Mouse (Mus musculus): Measurements from ENCODE around the gene Trpd52l3.
A peak's percentile ranks its signal among the peaks of the same experiment; 100 is the strongest.
"Not testable (repeated sequence)": the region's sequence is repeated elsewhere in the genome, so short reads cannot be mapped to it uniquely, and the experiment has no call there.

Trpd52l3 gene

DNA sequence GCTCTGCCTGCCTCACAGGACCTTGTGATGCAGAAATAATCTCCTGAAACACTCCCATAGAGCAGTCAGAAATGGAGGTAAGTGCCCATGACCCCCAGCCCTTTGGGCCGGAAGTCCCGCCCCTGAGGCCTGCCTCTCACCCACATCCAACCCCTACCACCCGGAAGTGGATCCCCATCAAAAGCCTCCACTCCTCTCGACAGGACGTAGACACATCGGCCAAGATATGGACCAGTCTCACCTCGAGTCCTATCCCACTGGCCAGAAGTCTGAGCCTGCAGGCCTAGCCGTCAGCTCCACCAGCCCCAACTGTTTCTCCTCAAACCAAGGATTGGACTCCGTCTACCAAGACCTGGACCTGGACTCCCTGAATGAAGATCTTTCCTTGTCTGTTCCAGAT lies at the start of gene Trpd52l3:
Gene Trpd52l3, plus strand, starts transcription at position 170 of the 400 bp plus-strand sequence.
- no peak for DNase-seq

GRCm38 (mm10) chr19:29953833-29954232 lies 49.8 kb upstream of the Trpd52l3 start:
- no peak for DNase-seq

DNA sequence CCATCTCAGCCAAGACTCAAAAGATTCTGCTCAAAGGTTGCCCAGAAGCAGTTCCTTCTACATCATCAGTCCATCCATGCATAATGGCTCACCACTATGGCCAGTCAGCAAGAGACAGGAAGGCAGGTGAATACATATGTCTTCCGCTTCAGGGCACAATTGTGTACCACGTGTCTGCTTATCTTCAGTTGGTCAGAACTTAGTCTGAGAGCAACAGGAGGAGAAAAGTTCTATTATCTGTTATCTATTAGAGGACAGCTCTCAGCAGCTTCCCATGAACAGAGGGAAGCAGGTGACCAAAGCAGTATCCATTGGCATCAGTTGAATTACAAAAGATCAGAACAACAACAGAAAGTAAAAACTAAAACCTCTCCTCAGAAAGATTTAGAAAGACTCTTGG lies 48.1 kb upstream of the Trpd52l3 start:
- DNase-seq: no peak

GRCm38 (mm10) chr19:29960906-29961305 lies 42.7 kb upstream of the Trpd52l3 start:
- no peak for DNase-seq

GRCm38 (mm10) chr19:29961842-29962241 lies 41.7 kb upstream of the Trpd52l3 start:
- no peak for DNase-seq

- no peak for DNase-seq
These were observed 39.9 kb upstream of the Trpd52l3 start for GRCm38 (mm10) chr19:29963598-29964092.

DNA sequence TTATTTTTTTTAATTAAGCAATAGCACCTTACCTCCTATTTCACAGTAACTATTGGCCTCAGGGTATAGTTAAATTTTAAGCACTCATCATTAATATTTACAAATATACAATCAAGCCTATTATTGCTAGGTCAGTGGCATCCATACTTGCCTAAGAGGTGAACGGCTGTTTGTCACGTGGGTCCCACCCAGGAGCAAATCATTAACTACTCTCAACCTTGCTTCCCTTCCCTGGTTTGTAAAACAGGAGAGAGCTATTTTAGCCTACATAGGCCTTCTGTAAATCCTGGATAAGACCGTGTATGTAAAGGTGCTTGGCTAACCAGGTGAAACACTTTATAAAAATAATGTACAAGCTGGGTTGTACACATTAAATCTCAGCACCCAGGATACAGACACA lies 35.6 kb upstream of the Trpd52l3 start:
- DNase-seq: no peak

- DNase-seq: no peak
These were observed 30.2 kb upstream of the Trpd52l3 start for GRCm38 (mm10) chr19:29973396-29973795.

DNA sequence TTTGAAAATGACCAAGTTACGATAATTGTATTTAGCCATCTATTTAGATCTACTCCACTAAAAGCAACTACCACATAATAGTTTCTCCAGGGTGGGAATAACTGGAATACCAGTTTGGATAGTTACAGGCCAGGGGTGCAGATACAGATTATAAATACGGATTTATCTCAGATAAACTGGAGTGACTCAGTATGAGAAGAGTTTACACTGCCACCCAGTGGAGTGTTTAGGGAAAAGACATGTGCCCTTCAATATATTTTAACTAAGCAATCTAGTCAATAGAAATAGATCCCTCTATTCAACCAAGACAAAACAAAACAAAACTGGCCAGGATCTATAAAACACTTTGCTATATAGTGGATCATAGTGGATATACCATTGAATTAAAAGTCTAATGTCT lies 24.7 kb upstream of the Trpd52l3 start:
- DNase-seq: no peak

- no peak for DNase-seq
These were observed 24.0 kb upstream of the Trpd52l3 start for GRCm38 (mm10) chr19:29979452-29980089.

- peak; percentile 94 for DNase-seq
These were observed 19.2 kb upstream of the Trpd52l3 start for GRCm38 (mm10) chr19:29984208-29985005.

GRCm38 (mm10) chr19:29986464-29987091 lies 17.0 kb upstream of the Trpd52l3 start:
- no peak for DNase-seq

DNA sequence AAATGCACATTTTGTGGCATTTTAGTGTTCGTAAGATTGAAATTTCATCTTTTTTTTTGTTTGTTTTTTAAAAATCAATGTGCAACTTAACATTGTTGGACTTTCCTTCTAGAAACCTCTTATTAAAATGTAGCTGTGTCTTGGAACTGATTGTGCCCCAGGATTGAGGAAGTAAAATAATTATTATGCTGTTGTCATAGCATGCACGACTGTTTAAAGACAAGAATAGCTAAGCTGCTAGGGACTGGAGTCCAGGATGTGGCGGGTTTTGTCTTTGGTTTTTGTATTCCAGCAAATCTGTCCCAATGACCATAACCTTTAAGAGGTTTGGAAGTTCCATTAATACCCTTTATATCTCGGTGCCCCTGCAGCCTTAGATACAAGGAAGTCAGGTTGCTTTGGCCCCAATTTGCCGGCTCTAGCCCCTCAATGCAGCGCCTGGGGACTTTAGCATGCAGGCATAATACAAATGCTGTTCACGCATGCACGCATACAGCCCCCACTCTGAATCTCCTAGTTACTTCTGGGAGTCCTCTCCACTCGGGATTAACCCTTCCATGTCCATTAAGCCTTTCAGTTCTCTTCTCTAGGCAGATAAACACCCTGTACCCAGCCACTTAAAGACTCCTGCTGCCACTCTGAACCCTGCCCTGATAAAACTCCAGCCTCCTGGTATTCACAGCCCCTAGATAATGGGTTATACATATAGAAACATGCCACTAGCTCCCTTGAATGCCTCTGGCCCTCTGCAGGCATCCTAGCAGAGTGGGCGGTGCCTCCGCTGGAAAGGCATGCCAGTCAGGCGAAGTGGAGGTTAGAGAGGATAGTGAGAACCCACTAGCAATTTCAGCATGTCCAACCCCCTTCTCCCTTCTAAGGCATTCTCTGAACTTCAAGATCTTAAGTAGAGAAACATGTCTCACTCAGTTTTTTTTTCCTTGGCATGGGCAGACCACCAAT lies 2.9 kb upstream of the Trpd52l3 start:
- no peak for DNase-seq

DNA sequence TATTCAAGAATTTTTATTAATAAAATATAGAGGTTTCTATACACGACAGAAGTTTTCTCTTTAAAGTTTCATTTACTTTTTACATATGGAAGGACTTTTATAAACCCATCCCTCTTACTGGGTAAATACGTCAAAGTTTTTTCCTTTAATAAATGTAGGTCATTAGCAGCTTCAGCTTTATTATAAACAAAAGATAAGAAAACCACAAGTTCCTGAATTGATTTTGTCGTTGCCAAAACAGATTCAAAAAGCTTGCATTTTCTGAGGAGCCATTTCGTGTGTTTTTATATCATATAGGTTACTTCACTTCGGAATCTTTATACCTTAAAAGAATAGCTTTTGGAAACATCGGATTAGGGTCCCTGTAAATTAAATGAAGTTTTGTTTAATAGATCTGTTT lies 2.0 kb upstream of the Trpd52l3 start:
- DNase-seq: no peak

DNA sequence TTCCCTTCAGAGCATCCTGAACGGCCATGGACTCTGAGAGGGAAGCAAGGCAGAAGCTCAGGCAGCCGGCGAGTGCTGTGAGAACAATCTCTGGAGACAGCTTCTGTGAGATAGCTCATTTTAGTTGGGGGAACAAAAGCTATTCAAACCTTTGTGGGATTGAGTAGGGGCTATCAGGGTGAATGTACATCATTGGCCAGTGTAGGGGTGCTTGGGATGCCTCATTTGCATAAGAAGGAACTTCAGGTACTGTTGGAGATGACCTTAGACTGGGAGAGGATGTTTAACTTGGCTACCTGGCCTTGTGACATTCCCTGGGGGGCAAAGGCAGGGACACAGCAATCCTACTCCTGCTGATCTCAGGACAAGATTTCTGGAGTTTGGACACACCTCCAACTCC lies 2.8 kb downstream of the Trpd52l3 start:
- DNase-seq: no peak

GRCm38 (mm10) chr19:30010520-30011296 lies 7.1 kb downstream of the Trpd52l3 start:
- DNase-seq: no peak

DNA sequence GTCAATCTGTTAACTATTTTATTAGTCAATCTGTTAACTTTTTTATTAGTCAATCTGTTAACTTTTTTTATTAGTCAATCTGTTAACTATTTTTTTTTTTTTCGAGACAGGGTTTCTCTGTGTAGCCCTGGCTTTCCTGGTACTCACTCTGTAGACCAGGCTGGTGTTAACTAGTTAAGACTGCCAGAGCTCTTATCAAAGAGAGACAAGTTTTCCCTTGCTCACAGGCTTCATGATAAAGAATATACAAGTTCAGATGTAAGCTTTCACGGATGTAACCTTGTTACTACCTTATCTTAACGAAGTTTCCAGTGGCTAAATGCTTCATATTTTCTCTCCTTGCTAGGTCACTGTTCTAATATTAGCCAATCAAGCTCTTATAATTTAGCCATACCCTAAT lies 10.7 kb downstream of the Trpd52l3 start:
- no peak for DNase-seq

DNA sequence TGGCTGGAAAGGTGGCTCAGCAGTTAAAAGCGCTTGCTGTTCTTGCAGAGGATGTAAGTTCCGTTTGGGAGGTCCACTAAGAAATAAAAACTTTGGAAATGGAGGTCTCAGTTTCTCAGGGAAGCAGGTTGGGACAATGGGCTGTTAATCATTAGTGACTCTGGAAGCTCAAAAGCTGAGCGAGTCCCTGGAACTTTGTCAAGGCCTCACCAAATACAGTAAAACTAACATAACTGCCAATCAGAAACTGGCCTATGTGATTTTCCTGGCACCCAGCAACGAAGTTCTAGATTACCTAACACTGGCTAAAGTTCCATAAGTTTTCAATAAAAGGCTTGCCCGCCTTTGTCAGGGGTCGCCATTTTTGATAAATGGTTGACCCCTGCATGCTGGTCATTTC lies 12.6 kb downstream of the Trpd52l3 start:
- peak; percentile 24 for DNase-seq

GRCm38 (mm10) chr19:30023419-30023818 lies 19.8 kb downstream of the Trpd52l3 start:
- not testable (repeated sequence) for DNase-seq

DNA sequence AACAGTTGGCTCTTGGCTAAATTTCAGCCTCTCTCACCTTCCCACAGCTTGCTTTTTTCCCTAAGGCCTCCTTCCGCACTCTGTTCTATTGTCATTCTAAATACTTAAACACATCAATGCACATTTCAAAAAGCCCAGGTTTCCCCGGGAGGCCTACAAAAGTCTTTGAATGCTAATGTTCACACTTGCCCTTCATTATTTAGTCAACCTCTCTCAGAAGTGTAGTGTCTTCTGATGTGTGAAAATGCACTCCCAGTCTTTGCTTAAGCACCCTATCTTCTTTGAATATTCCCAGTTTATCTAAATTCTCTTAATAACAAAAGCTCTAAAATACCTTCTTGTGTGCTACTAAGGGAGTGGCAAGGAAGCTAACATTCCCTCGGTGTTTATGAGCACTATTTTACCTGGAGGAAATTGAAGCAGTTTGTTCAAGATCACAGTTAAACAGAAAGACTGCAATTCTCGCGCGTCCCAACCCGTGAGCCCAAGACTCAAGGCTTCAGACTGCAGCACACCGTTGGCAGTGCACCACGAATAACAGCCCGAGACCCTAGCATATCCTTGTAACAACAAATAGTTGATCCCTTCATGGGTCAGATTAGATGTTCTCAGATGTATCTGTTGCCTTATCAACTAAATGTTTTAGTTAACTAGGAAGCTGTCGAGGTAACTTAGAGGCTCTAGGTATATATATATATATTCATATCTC lies 25.6 kb downstream of the Trpd52l3 start:
- DNase-seq: no peak

All from kidney, adult 11 months (tissue).